Mouse (Mus musculus): Measurements from ENCODE around the gene Lsr.
"Not testable (repeated sequence)": the region's sequence is repeated elsewhere in the genome, so short reads cannot be mapped to it uniquely, and the experiment has no call there.

Gene Lsr

DNA sequence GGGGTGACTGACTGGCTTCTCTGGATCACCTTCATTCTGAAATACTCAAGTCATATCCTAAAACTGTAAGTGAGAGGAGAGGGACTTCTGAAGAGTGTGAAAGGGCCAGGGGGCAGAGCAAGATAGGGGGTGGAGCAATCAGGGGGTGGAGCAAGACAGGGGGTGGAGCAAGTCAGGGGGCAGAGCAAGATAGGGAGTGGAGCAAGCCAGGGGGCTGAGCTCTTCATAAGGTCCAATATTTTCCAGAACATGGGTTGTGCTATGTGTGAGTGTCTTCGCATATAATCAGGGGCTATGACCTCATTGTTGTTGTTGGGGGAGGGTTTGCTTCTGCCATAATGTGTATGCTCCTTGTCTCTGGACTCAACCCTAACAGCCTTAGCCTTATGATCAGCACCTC, 33.2 kb downstream of the Lsr start:
- DNase-seq (ENCODE audit: low read depth in 2 of 2, low spot score in 2 of 2) = not testable (repeated sequence)

DNA sequence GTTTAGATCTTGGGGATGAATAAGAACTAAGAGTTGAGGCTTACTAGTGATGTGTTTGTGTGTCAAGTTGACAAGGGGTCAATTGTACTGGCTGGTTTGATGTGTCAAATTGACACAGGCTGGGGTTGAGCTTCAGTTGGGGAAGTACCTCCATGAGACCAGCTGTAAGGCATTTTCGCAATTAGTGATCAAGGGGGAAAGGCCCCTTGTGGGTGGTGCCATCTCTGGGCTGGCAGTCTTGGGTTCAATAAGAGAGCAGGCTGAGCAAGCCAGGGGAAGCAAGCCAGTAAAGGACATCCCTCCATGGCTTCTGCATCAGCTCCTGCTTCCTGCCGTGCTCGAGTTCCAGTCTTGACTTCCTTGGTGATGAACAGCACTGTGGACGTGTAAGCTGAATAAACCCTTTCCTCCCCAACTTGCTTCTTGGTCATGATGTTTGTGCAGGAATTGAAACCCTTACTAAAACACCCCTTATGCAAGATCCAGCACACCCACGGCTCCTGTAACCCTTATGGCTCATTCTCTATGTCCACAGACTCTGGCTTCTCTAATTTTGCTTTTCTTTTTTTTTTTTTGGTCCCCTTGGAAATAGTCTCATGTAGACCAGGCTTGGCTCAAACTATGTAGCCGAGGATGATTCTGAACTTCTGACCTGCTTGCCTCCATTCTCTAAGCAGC, 37.7 kb downstream of the Lsr start:
- DNase-seq (ENCODE audit: low read depth in 2 of 2, low spot score in 2 of 2) = not testable (repeated sequence)

DNA sequence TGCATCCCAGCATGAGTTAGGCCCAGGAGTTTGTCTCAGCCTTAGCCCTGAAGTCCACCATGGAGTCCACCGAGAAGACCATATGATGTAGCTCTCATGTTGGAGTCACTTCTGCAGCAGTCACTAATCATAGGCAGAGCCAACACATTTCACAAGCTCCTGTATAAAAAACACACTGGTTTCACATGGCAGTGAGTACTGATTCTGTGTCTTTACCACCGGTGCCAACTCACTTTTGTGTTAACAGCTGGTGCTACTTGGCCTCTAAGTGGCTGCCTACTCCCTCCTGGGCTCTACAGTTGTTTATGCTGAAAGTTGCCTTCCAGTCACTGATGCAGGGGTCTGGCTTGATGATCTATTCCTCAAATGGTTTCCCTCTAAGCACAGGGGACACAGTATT, 48.7 kb downstream of the Lsr start, which contains the start of gene Hamp2:
TSS of gene Hamp2 (minus strand) at position 101 of the 400 bp plus-strand sequence.
- DNase-seq (ENCODE audit: low read depth in 2 of 2, low spot score in 2 of 2) = not testable (repeated sequence)

DNA sequence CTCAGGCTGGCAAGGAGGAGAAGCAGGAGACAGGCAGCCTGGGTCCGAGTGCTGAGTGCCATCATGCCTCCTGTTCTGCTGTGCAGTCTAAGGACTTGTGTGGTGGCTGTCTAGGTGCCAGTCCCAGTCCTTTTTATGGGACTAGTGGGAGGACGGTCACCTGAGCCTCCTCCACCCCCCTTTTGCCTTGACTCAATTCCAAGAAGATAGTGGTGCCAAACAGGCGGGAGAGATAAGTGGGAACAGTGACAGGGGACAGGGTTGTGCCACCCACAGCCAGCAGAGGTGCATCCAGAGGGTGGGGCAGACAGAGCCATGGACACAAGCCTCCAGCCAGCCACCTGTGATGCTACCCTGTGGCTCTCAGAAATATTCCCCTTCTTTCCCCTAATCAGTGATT, 49.2 kb downstream of the Lsr start:
- no peak for DNase-seq (ENCODE audit: low read depth in 2 of 2, low spot score in 2 of 2)

DNA sequence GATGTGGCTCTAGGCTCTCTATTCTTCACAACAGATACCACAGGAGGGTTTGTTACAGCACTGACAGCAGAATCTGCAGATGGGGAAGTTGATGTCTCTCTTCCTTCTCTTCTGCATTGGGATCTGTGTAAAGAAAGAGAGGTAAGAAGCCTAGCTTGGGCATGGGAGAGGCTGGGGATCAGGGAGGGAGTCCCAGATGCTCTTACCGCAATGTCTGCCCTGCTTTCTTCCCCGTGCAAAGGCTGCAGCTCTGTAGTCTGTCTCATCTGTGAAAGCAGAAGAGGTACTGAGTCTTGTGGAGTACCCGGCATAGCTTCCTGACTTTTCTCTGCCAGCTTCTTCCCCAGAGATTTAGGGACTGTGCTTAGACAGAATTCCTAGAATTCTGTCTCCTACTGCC, 50.8 kb downstream of the Lsr start:
- not testable (repeated sequence) for DNase-seq (ENCODE audit: low read depth in 2 of 2, low spot score in 2 of 2)

DNA sequence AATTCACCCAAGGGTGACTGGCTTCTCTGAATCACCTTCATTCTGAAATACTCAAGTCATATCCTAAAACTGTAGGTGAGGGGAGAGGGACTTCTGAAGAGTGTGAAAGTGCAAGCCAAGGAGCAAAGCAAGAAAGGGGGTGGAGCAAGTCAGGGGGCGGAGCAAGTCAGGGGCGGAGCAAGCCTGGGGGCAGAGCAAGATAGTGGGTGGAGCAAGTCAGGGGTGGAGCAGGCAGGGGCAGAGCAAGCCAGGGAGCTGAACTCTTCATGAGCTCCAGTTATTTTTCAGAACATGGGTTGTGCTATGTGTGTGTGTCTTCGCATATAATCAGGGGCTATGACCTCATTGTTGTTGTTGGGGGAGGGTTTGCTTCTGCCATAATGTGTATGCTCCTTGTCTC, 53.0 kb downstream of the Lsr start:
- DNase-seq (ENCODE audit: low read depth in 2 of 2, low spot score in 2 of 2) = peak; percentile 35 to 64

DNA sequence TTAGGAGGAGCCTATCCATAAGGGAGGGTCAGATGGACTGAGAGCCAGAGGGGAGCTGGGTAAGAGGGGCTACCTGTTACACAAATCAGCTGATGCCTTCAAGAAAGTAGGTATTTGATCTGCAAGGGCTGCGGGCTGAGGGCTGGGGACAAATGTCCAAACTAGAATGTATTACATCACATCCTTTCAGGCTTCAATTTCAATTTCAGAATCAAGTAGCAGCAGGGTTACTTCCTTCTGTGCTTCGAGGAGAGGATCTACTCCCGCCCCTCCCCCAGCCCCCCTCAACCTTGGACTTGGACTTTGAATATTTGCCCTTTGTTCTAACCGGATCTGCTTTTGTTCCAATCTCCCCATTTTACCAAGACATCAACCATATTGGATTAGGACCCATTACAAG, 56.0 kb downstream of the Lsr start:
- no peak for DNase-seq (ENCODE audit: low read depth in 2 of 2, low spot score in 2 of 2)

DNA sequence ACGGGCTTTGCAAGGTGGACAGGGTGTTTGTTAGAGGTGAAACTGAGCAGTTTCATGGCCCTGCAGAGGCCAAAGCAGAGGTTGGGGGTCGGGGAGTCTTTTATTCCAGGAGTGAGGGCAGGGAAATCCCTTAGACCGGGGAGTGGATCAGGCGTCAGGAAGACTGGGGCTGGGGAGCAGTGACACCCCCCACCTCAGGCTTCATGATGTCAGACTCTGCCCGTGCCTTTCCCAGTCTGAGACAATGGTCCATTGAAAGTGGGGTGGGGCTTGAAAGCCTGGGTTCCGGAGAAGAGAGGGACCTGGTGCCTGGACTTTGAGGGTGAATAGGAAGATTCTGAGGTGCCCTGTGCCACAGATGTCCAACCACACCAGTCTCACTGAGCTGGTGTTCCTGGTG, 56.6 kb downstream of the Lsr start:
- no peak for DNase-seq (ENCODE audit: low read depth in 2 of 2, low spot score in 2 of 2)

DNA sequence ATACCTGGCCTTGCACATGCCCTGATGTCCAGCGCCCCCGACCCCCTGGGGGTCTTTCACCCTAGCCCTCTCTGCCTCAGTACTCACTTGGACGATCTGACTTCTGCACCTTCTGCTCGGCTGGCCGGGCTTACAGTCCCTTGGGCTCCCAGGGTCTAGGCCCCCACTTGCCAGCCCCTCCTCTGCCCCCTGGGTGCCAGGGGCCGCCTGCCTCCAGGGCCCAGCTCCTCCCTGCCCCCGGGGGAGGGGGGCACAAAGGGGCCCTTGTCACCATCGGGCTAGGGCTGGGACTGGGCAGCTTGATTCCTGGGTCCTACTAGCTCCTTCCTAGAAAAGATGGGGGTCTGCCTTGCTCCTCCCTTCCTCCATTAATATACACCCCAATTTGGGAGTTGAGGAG, 58.5 kb downstream of the Lsr start, which contains the start of gene Mag:
TSS of gene Mag (minus strand) at position 142 of the 400 bp plus-strand sequence.
- no peak for DNase-seq (ENCODE audit: low read depth in 2 of 2, low spot score in 2 of 2)

DNA sequence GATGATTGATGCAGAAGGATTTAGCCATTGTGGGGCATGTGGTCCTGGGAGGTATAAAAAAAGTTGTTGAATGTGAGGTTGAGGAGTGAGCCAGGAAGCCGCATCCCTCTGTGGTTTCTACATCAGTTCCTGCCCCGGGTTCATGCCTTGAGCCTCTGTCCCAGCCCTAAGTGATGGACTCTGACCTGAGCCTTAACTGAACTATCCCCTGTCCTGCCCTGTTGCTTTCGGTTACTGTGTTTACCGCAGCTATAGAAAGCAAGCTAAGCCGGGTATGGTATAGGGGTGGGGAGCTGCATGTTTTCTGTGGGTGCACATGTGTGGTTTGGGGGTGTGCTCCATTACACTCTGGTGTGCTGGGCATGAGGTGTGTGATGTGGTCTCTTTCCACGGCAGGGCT, 63.5 kb downstream of the Lsr start:
- peak; percentile 21 to 31 for DNase-seq (ENCODE audit: low read depth in 2 of 2, low spot score in 2 of 2)

DNA sequence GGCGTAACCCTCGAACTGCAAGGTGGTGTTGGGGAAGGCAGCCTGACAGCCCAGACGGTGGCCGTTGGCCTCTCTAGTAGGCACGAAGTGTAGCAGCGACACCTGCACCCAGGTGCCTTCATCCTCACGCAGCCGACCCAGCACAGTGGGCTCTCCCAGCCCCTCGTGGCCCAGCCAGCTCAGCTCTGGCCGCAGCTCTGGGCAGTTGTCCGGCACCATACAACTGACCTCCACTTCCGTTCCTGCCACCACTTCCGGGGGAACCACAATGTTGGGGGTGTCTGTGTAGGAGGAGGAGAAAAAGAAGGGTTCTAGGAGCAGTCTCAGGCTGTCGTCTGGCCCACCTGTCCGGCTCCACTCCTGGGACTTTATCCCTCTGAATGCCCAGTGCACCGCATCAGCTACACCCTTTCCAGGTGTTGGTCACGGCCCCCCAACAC, 64.3 kb downstream of the Lsr start:
- no peak for DNase-seq (ENCODE audit: low read depth in 2 of 2, low spot score in 2 of 2)

DNA sequence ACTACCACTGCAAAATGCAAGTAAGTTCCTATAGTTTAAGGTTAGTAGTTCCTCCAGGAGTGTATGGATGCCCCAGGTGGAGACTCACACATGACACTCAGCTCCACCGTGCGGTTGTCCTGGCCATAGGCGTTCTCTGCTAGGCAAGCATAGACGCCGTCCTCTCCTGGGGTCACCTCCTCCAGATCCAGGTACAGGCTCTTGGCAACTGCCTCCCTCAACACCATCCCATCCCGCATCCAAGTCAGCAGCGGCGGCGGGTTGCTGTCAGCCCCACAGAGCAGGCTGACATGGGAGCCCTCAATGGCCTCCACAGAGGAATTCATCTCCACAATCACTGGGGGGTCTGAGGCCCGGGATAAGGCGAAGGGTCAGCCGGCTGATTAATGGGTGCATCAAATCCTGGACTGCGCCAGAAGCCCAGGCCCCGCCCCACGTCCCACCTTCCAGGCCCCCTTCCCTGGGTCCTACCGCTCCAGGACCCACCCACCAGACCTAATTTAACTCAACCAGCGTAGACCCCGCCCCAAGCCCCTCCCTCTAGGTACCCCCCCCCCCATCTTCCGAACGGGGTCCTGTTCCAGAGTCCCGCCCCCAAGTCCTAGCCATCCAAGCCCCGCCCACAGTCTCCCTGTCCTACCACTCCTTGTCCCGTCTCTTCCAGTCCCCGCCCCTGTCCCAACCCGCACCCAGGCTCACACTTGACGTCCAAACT, 64.8 kb downstream of the Lsr start:
- DNase-seq (ENCODE audit: low read depth in 2 of 2, low spot score in 2 of 2) = no peak
